Mouse (Mus musculus) frontal cortex, postnatal 25 days (tissue): ENCODE measurements around the gene Tmem169.

ENCODE experiments used
- DNase-seq, 2 experiments: peaks; one replicate each; pipeline ENCODE4 v3.0.0; 2022; ENCODE audit warnings: low spot score in 2 of 2

Tmem169 gene

DNA sequence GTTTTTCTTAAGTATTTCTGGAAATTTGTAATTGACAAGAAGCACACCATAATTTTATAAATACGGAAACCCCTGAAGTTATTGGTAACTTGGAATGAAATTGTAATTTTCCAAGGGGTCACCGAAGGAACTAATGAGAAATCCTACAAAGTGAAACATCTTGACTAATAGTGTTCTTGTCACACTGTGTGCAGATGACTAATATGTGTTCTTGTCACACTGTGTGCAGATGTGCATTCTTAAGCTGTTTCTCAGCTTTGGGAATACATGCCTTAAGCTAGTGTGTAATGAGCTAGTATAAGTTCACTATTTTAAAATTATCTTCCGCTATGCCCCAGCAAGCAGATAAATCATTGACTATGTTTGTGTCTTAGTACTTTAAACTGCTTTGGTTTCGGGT is 39.1 kb downstream of the Tmem169 start:
- no peak for DNase-seq

DNA sequence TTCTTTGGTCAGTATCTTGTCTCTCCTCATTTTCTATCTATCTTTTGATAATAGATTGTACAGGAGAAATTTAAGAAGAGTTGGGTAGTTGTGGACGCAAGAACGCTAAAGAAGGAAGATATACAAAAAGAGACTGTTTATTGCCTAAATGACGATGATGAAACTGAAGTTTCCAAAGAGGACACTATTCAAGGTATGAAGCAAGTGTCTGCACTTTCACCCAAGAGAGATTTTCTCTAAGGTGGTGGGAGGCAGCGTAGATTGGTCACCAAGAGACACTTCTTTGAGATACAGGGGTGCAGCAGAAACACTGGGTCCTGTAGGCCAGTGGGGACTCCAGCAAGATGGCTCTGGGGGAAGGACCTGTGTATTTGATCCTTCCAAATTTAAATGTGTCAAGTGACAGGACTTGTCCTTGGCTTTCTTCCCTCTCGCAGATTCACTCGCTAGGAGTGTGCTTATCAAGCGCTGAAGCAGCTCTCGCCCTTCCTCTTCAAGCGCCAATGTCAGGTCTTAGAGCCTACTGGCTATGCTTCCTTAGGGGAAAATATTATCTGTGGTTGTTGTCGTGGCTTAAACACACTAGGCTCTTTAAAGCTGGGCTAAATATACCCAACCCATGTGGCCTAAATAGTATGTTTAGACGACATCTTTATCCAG is 42.1 kb downstream of the Tmem169 start:
- DNase-seq = no peak

DNA sequence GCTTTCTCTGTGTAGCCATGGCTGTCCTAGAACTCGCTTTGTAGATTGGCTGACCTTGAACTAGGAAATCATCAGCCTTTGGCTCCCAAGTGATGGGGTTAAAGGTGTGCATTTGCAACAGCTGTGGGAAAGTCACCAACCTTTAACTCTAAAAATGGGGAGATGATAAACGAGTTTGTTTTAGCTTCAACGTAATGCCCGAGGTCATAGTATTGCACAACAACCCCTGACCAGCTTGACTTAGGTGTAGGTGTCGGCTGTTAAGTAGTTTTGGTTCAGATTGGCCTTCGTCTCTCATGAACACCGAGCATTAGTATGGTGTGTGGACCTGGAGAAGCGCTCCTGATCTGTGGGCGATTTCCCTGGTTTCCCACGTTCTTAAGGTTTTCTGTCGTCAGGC is 50.6 kb downstream of the Tmem169 start:
- DNase-seq = no peak

DNA sequence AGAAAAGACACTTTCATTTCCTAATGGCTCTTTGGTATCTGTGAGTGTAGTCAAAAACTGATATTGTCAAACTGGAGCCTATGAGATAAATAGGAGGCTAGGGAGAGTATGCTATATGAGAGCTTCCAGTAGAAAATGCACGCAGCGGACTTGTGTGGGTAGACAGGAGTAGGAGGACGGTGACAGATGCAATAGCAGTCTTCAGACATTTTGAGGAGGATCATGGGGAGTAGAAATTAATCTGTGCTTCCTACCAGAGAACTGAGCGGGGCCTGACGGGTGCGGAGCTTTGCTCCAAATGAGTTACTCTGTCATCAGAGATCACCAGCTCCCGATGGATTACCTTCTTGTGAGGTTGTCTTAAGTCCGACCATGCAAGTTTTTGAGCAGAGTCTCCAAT is 52.6 kb downstream of the Tmem169 start:
- no peak for DNase-seq

DNA sequence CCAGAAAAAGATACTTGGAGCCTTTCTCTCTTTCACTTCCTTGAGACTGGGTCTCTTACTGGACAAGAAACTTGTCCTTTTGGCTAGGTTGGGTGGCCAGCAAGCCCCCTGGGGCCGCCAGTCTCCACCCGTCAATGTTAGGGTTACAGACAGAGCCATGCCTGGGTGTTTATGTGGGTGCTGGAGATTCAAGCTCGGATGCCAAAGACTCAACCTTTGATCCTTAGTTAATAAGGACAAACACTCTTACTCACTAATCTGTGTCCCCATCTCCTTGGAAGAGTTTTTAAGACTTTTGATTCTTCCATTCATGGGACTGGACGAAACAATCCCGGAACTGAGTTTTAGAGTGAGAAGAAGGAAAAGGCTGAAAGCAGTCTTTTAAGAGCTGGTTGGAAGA is 54.2 kb downstream of the Tmem169 start:
- DNase-seq = no peak

DNA sequence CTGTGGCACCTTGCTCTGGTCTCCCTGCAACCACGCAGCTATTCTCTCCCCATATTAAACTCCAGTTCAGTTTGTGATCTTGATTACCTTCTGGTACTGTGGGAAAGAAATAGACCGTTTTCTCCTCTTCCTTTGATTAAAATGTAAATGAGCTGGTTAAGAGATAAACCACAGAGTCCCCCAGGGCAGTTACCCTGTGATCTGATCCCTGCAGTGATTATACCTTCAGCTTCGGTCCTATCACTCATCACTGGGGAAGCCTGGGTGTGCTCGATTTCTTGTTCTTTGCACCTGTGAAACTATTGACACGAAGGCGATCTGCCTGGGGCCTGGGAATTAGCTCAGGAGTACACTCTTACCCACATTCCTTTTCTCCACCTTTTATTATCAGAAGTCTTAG is 63.7 kb downstream of the Tmem169 start:
- no peak for DNase-seq
